Mouse (Mus musculus) testis, adult 2 months (tissue): ENCODE data around the gene Nkx6-1.

Experiments used
- CTCF ChIP-seq: fragments of 200-500 bp; IDR thresholded peaks from 2 replicates; pipeline ENCODE4 v1.5.1; 2012; ENCODE audit warnings: low read depth, mild to moderate bottlenecking, inconsistent platforms, low read length, moderate library complexity; ENCODE audit not compliant: control insufficient read depth, insufficient read depth, insufficient replicate concordance
- POLR2A ChIP-seq: fragments of 200-500 bp; IDR thresholded peaks from 2 replicates; pipeline ENCODE4 v1.6.1; 2012; ENCODE audit warnings: low read depth, mild to moderate bottlenecking, inconsistent platforms, low read length, moderate library complexity; ENCODE audit not compliant: control insufficient read depth

DNA sequence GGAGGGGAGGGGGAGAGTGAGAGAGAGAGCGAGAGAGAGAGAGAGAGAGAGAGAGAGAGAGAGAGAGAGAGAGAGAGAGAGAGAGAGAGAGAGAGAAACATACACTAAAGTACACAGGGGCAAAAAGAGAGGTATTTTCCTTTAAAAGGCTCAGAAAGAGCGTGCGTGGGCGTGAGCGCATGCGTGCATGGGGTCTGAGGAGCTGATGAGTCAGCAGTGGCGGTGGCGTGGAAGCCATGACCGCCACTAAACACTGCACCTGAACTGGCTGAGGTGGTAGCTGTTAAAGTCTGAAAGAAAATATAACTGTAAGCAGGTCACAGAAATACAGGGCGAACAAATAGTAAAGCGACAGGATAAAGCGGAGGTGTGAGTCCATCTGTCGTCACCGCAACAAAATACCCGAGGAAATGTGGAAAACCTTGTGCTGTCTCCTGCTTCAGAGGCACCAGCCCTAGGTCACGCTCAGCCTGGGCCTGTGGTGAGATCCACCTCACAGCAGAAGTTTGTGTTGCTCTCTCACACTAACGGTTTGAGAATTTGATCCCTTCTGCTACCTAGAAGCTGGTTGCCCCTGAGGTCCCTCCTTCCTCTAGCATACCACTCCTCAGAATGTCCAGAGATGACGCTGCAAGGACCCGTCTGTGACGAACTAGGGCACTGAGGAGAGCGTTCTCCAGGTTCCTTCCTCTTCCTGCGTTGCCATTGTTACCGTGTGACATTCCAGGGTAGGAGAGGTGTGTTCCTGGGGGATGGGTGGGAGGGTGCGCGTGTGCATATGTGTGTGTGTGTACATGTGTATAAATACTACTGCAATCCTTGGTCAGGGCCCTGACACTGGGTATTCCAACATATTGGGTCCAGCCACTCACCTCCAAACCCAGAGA lies 38.8 kb upstream of the Nkx6-1 start:
- TF ChIP-seq CTCF (no peak), POLR2A (peak; percentile 80; the same call in 1 of the 2 replicates)
